In the genomic region with DNA sequence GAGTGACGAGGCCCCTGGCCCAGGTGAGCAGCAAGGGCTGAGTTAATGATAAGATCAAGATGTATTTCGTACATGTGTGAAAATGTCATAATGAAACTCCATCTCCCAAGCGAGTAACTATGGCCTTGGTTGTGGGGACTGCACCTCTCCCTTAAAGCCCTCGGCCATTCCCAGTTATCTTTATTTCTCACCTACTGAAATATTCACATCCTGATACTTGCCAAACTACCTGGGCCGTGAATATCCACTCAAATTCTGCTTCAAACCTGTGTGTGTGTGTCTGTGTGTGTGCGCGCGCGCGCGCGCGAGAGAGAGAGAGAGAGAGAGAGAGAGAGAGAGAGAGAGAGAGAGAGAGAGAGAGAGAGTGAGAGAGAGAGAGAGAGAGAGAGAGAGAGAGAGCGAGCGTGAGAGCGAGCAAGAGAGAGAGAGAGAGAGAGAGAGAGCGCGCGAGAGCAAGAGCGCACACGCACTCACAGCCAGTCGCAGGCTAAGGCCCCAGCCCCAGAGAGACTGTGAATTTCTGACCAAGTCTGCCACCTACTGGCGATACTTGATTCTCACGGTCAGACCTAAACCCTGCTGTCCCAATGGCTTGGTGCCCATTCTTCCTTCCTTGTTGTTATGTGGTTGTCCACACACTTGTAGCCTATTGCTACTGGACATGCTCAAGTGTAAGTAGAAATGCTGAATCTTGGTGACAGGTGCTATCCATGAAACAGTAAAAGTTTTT, we compare ENCODE assay signal across 8 mouse cellular contexts. TPM values are rescaled to one million over a fixed set of nuclear protein-coding genes. Genes with fewer than 3 reads are reported as not detected.
DNase-seq lines count a peak whose midpoint lies in the region; ATAC-seq and TF ChIP-seq lines count a peak whose summit lies in the region.

No protein-coding gene starts in this region.

- no peaks in the 10 kb centered on the region for H3K36me3 ChIP-seq in E14TG2a.4 (ENCODE audit: insufficient read depth, low read length)
- H3K36me3 ChIP-seq in forebrain, embryonic 13.5 days (ENCODE audit: poor library complexity, severe bottlenecking) = no peaks in the 10 kb centered on the region
- no peaks in the 10 kb centered on the region for H3K36me3 ChIP-seq in heart, postnatal 0 days (replicated peaks; ENCODE audit: control insufficient read depth, insufficient read depth, low read length)
- H3K36me3 ChIP-seq in liver, embryonic 14.5 days (replicated peaks; ENCODE audit: control insufficient read depth, insufficient read depth, low read depth) = no peaks in the 10 kb centered on the region
- no peaks in the 10 kb centered on the region for H3K36me3 ChIP-seq in neural tube, embryonic 11.5 days (ENCODE audit: control insufficient read depth, insufficient read depth, low read length)
- H3K36me3 ChIP-seq in stomach, embryonic 16.5 days (ENCODE audit: control insufficient read depth, insufficient read depth, low read length) = no peaks in the 10 kb centered on the region

- no peaks in the 10 kb centered on the region for H3K27me3 ChIP-seq in E14TG2a.4 (ENCODE audit: insufficient read depth, low read length)
- H3K27me3 ChIP-seq in forebrain, embryonic 13.5 days = peaks cover 11% of the 10 kb centered on the region
- H3K27me3 ChIP-seq in heart, postnatal 0 days (ENCODE audit: control insufficient read depth, insufficient read depth, low read length) = no peaks in the 10 kb centered on the region
- H3K27me3 ChIP-seq in liver, embryonic 14.5 days (ENCODE audit: control insufficient read depth, insufficient read depth, low read length) = no peaks in the 10 kb centered on the region; the same call in 1 of the 2 replicates
- no peaks in the 10 kb centered on the region for H3K27me3 ChIP-seq in neural tube, embryonic 11.5 days (ENCODE audit: control insufficient read depth, insufficient read depth, low read length)
- no peaks in the 10 kb centered on the region for H3K27me3 ChIP-seq in stomach, embryonic 16.5 days (ENCODE audit: control insufficient read depth, insufficient read depth, low read length)

- no peak for TF ChIP-seq EP300 in heart, postnatal 0 days (IDR thresholded peaks at IDR 0.05; ENCODE audit: low read depth)
- TF ChIP-seq EP300 in liver, embryonic 14.5 days (IDR thresholded peaks at IDR 0.05; ENCODE audit: low read depth) = no peak

- H3K4me2 ChIP-seq in forebrain, embryonic 13.5 days = no peak overlapping the region
- H3K4me2 ChIP-seq in heart, postnatal 0 days (ENCODE audit: low read depth, low read length) = peak overlapping the region; percentile 13; the same call in 1 of the 2 replicates
- no peak overlapping the region for H3K4me2 ChIP-seq in liver, embryonic 14.5 days (ENCODE audit: low read depth)
- no peak overlapping the region for H3K4me2 ChIP-seq in neural tube, embryonic 11.5 days (ENCODE audit: low read depth)
- H3K4me2 ChIP-seq in stomach, embryonic 16.5 days (ENCODE audit: low read depth, low read length) = peak overlapping the region; percentile 36

- peaks cover 25% of the 10 kb centered on the region for H3K4me1 ChIP-seq in E14TG2a.4 (replicated peaks; ENCODE audit: low read depth, low read length)
- H3K4me1 ChIP-seq in forebrain, embryonic 13.5 days = peaks cover 5% of the 10 kb centered on the region
- no peaks in the 10 kb centered on the region for H3K4me1 ChIP-seq in heart, postnatal 0 days (ENCODE audit: control insufficient read depth, insufficient read depth)
- no peaks in the 10 kb centered on the region for H3K4me1 ChIP-seq in liver, embryonic 14.5 days (replicated peaks; ENCODE audit: control insufficient read depth in 2 of 2, insufficient read depth in 2 of 2, low read length in 1 of 2)
- peaks cover 3% of the 10 kb centered on the region; the same call in 1 of the 2 replicates for H3K4me1 ChIP-seq in neural tube, embryonic 11.5 days (ENCODE audit: control insufficient read depth, insufficient read depth, low read length)
- no peaks in the 10 kb centered on the region; the same call in 1 of the 2 replicates for H3K4me1 ChIP-seq in stomach, embryonic 16.5 days (ENCODE audit: control insufficient read depth, insufficient read depth, low read length)

- WGBS in forebrain, embryonic 13.5 days = 38% methylated on average over 21 of the region's 24 CpGs
- WGBS in heart, postnatal 0 days = 27% methylated on average over 23 of the region's 24 CpGs
- 38% methylated on average over 24 of the region's 24 CpGs for WGBS in liver, embryonic 14.5 days (ENCODE audit: insufficient replicate concordance)
- 37% methylated on average over 22 of the region's 24 CpGs for WGBS in neural tube, embryonic 11.5 days
- 28% methylated on average over 24 of the region's 24 CpGs for WGBS in stomach, embryonic 16.5 days

- peak; percentile 81 for DNase-seq in c-Kit-positive CD71-positive TER-119-positive erythroid progenitor cells, embryonic 14.5 days (ENCODE audit: low spot score)
- DNase-seq in heart, postnatal 0 days (ENCODE audit: low spot score) = peak; percentile 86
- peak; percentile 94 for DNase-seq in kidney, postnatal 36 days
- peak; percentile 61 to 68 (median 67) for DNase-seq in liver, embryonic 14.5 days (ENCODE audit: low read depth in 3 of 3, low spot score in 3 of 3)
- peak; percentile 88 for DNase-seq in neural tube, embryonic 11.5 days (ENCODE audit: low spot score)

- H3K9me3 ChIP-seq in E14TG2a.4 (ENCODE audit: low read length) = peaks cover 4% of the 10 kb centered on the region
- H3K9me3 ChIP-seq in forebrain, embryonic 13.5 days (replicated peaks) = no peaks in the 10 kb centered on the region
- no peaks in the 10 kb centered on the region; the same call in 1 of the 2 replicates for H3K9me3 ChIP-seq in heart, postnatal 0 days (replicated peaks; ENCODE audit: control insufficient read depth, low read length)
- no peaks in the 10 kb centered on the region for H3K9me3 ChIP-seq in liver, embryonic 14.5 days (ENCODE audit: control insufficient read depth, low read length)
- H3K9me3 ChIP-seq in neural tube, embryonic 11.5 days (ENCODE audit: control insufficient read depth, low read length) = no peaks in the 10 kb centered on the region
- no peaks in the 10 kb centered on the region for H3K9me3 ChIP-seq in stomach, embryonic 16.5 days (replicated peaks; ENCODE audit: control insufficient read depth, low read length)

- H3K4me3 ChIP-seq in E14TG2a.4 (replicated peaks; ENCODE audit: low read length) = no peak overlapping the region
- H3K4me3 ChIP-seq in forebrain, embryonic 13.5 days = no peak overlapping the region
- no peak overlapping the region for H3K4me3 ChIP-seq in heart, postnatal 0 days (ENCODE audit: low read depth, low read length)
- no peak overlapping the region for H3K4me3 ChIP-seq in liver, embryonic 14.5 days (ENCODE audit: insufficient read depth in 1 of 2, low read depth in 2 of 2, low read length in 2 of 2)
- no peak overlapping the region for H3K4me3 ChIP-seq in neural tube, embryonic 11.5 days (ENCODE audit: low read depth, low read length)
- H3K4me3 ChIP-seq in stomach, embryonic 16.5 days (replicated peaks; ENCODE audit: low read length) = no peak overlapping the region

- TF ChIP-seq CTCF in E14TG2a.4 (conservative IDR thresholded peaks at IDR 0.05; ENCODE audit: low read length) = peak; percentile 39
- peak; percentile 85 for TF ChIP-seq CTCF in heart, postnatal 0 days (IDR thresholded peaks at IDR 0.05; ENCODE audit: low read depth)
- peak; percentile 90 for TF ChIP-seq CTCF in liver, embryonic 14.5 days (IDR thresholded peaks at IDR 0.05; ENCODE audit: low read depth)

- ATAC-seq in forebrain, embryonic 13.5 days = peak; percentile 98
- peak; percentile 95 for ATAC-seq in heart, postnatal 0 days (ENCODE audit: insufficient read depth, low read depth)
- ATAC-seq in liver, embryonic 14.5 days (ENCODE audit: insufficient read depth) = peak; percentile 83
- peak; percentile 98 for ATAC-seq in neural tube, embryonic 11.5 days (ENCODE audit: insufficient read depth, low FRiP score, low TSS enrichment)
- ATAC-seq in stomach, embryonic 16.5 days (ENCODE audit: insufficient read depth, low FRiP score) = peak; percentile 95

- no peak overlapping the region; the same call in 1 of the 2 replicates for H3K9ac ChIP-seq in forebrain, embryonic 13.5 days
- H3K9ac ChIP-seq in heart, postnatal 0 days (replicated peaks; ENCODE audit: low read depth, low read length) = no peak overlapping the region
- H3K9ac ChIP-seq in liver, embryonic 14.5 days (replicated peaks) = no peak overlapping the region
- H3K9ac ChIP-seq in neural tube, embryonic 11.5 days (ENCODE audit: low read length) = no peak overlapping the region
- H3K9ac ChIP-seq in stomach, embryonic 16.5 days (ENCODE audit: low read length) = no peak overlapping the region; the same call in 1 of the 2 replicates

- no peak overlapping the region for H3K27ac ChIP-seq in forebrain, embryonic 13.5 days
- no peak overlapping the region for H3K27ac ChIP-seq in heart, postnatal 0 days (ENCODE audit: low read depth)
- no peak overlapping the region for H3K27ac ChIP-seq in liver, embryonic 14.5 days
- no peak overlapping the region for H3K27ac ChIP-seq in neural tube, embryonic 11.5 days (ENCODE audit: low read depth, low read length)
- H3K27ac ChIP-seq in stomach, embryonic 16.5 days (ENCODE audit: low read length) = no peak overlapping the region

RNA-seq across cellular contexts. Expression of a gene that starts 21.6 kb away (rescaled TPM):
- 0.68 and 0.93 TPM in 2 replicates for polyA plus RNA-seq in forebrain, embryonic 13.5 days (2015; fragmentation: Nextera tagmentation; extraction: Ambion mirVana)
- total RNA-seq in heart, postnatal 0 days (2014; rRNA removed; ENCODE audit: low replicate concordance) = 0.11 TPM in 1 of 2 replicates, not detected in the other
- 0.05 and 0.14 TPM in 2 replicates for polyA plus RNA-seq in heart, postnatal 0 days (2015; fragmentation: Nextera tagmentation; extraction: Ambion mirVana)
- polyA plus RNA-seq in liver, embryonic 14.5 days (2012; rRNA removed) = not detected in 2 replicates
- polyA plus RNA-seq in liver, embryonic 14.5 days (2014; fragmentation: Nextera tagmentation; extraction: Ambion mirVana) = not detected in 2 replicates
- 0.15 TPM in 1 of 2 replicates, not detected in the other for polyA plus RNA-seq in neural tube, embryonic 11.5 days (2014; fragmentation: Nextera tagmentation; extraction: Ambion mirVana)
- 0.13 and 0.27 TPM in 2 replicates for polyA plus RNA-seq in stomach, embryonic 16.5 days (2015; fragmentation: Nextera tagmentation; extraction: Ambion mirVana)

RNA-seq across cellular contexts. Expression of a gene that starts 29.0 kb away (rescaled TPM):
- 75.8 and 77.1 TPM in 2 replicates for polyA plus RNA-seq in forebrain, embryonic 13.5 days (2015; fragmentation: Nextera tagmentation; extraction: Ambion mirVana)
- total RNA-seq in heart, postnatal 0 days (2014; rRNA removed; ENCODE audit: low replicate concordance) = 30.6 and 33.8 TPM in 2 replicates
- polyA plus RNA-seq in heart, postnatal 0 days (2015; fragmentation: Nextera tagmentation; extraction: Ambion mirVana) = 18.8 and 19.0 TPM in 2 replicates
- 17.4 and 25.9 TPM in 2 replicates for polyA plus RNA-seq in liver, embryonic 14.5 days (2012; rRNA removed)
- 14.8 and 16.5 TPM in 2 replicates for polyA plus RNA-seq in liver, embryonic 14.5 days (2014; fragmentation: Nextera tagmentation; extraction: Ambion mirVana)
- polyA plus RNA-seq in neural tube, embryonic 11.5 days (2014; fragmentation: Nextera tagmentation; extraction: Ambion mirVana) = 83.5 and 88.1 TPM in 2 replicates
- polyA plus RNA-seq in stomach, embryonic 16.5 days (2015; fragmentation: Nextera tagmentation; extraction: Ambion mirVana) = 43.3 and 46.5 TPM in 2 replicates

Comparison
In these comparisons a context has a peak if more than half of its experiments do, and no peak if none do; other contexts are left out.
1. CTCF ChIP-seq: peak in every context shown above with its lines; median percentile 90 in liver, embryonic 14.5 days; 85 in heart, postnatal 0 days; 39 in E14TG2a.4.
2. H3K4me2 ChIP-seq: peak in heart, postnatal 0 days (single experiment) and stomach, embryonic 16.5 days (single experiment); none in forebrain, embryonic 13.5 days (single experiment), liver, embryonic 14.5 days (single experiment) and neural tube, embryonic 11.5 days (single experiment).
3. Peak in every context shown above with its lines, with median percentiles within 50 percentile points of each other: DNase-seq and ATAC-seq.